Mouse (Mus musculus): ENCODE measurements around the gene Trp53bp2. TPM values are rescaled to one million over a fixed set of nuclear protein-coding genes. Genes with fewer than 3 reads are reported as not detected.

Trp53bp2 gene
- polyA plus RNA-seq, 1 experiment from 2014 or later = 35.7 TPM

DNA sequence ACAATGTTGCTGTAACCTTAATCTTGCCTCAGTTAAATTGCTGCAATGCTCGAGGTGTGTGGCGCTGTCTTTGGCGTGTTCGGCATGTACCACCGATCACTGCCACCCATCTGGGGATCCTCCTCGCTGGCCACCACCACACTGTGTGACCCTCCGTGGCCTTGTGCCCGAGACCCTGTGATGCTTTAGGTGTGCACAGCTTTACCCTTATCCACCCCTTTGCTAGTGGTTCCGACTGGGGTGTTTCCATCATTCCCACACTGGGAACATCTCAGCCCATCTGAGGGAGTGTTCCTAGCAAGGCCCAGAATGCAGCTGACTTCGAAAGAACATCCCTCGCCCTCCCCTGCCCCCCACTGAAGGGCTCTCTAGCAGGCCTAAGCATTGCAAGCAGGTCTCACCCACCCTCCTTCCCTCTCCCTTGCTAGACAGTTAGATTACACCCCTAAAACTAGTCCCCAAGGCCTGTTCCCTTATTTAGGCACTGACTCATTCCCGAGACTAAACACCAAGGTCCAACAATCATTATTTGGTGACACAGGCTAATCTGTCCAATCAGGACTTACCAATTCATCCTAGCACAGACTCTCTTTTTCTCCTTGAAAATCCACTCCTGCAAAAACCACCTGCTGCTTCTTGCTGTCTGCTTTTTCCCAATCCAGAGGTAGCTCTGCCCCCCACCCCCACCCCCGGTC, 94.4 kb downstream of the Trp53bp2 start:
- Histone ChIP-seq H3K4me1 (replicated peaks; ENCODE audit: control insufficient read depth, insufficient read depth, low read length) (0 out of 2 replicates have a peak, but pooled peaks cover 3% of the 10 kb centered on the region), H3K9me3 (ENCODE audit: control insufficient read depth, low read length) (no peaks in the 10 kb centered on the region), H3K4me3 (ENCODE audit: low read depth, low read length) (no peak overlapping the region), H3K27me3 (ENCODE audit: control insufficient read depth, insufficient read depth, low read length) (no peaks in the 10 kb centered on the region), H3K4me2 (ENCODE audit: low read depth, low read length, severe bottlenecking) (no peak overlapping the region), H3K9ac (ENCODE audit: low read length) (no peak overlapping the region), H3K27ac (ENCODE audit: low read depth, low read length) (no peak overlapping the region), H3K36me3 (ENCODE audit: control insufficient read depth, insufficient read depth, low read length) (no peaks in the 10 kb centered on the region)
- DNase-seq (ENCODE audit: low spot score) (no peak), ATAC-seq (replicated peaks; ENCODE audit: low FRiP score) (no peak)
- WGBS = 83% methylated on average over 13 of the region's 13 CpGs

DNA sequence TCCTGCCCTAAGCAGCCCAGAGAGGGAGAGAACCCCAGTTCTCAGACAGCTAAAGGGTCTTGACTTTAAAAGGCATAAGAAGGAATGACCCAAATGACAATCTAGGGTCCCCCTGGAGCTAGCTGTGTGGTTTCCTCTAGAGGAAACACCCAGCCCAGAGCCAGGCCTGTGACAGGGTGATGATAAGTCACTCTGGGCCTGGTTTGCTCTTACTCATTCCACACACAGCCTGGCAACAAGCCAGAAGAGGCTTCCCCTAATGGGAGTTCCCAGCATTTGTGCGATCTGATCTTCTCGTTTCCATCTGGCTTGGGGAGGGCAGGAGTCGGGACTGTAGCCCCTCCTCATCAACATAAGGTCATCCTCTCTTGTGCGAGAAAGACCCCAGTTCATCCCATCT, 95.3 kb downstream of the Trp53bp2 start:
- no peak overlapping the region for H3K4me3 ChIP-seq (ENCODE audit: low read depth, low read length)
- H3K27ac ChIP-seq (ENCODE audit: low read depth, low read length) = no peak overlapping the region
- DNase-seq (ENCODE audit: low spot score) (no peak), ATAC-seq (replicated peaks; ENCODE audit: low FRiP score) (no peak)
- H3K4me2 ChIP-seq (ENCODE audit: low read depth, low read length, severe bottlenecking) = no peak overlapping the region
- no peaks in the 10 kb centered on the region for H3K9me3 ChIP-seq (ENCODE audit: control insufficient read depth, low read length)
- no peaks in the 10 kb centered on the region for H3K36me3 ChIP-seq (ENCODE audit: control insufficient read depth, insufficient read depth, low read length)
- H3K4me1 ChIP-seq (replicated peaks; ENCODE audit: control insufficient read depth, insufficient read depth, low read length) = 0 out of 2 replicates have a peak, but pooled peaks cover 3% of the 10 kb centered on the region
- 42% methylated on average over 4 of the region's 4 CpGs for WGBS
- H3K27me3 ChIP-seq (ENCODE audit: control insufficient read depth, insufficient read depth, low read length) = no peaks in the 10 kb centered on the region
- H3K9ac ChIP-seq (ENCODE audit: low read length) = no peak overlapping the region

GRCm38 (mm10) chr1:182505291-182505690, 96.3 kb downstream of the Trp53bp2 start:
- H3K9ac ChIP-seq (ENCODE audit: low read length) = no peak overlapping the region
- WGBS = 93% methylated on average over 3 of the region's 3 CpGs
- no peak for DNase-seq (ENCODE audit: low spot score)
- no peak for ATAC-seq (replicated peaks; ENCODE audit: low FRiP score)
- no peaks in the 10 kb centered on the region; the same call in 1 of the 2 replicates for H3K36me3 ChIP-seq (ENCODE audit: control insufficient read depth, insufficient read depth, low read length)
- no peaks in the 10 kb centered on the region for H3K9me3 ChIP-seq (ENCODE audit: control insufficient read depth, low read length)
- H3K4me2 ChIP-seq (ENCODE audit: low read depth, low read length, severe bottlenecking) = no peak overlapping the region
- 0 out of 2 replicates have a peak, but pooled peaks cover 3% of the 10 kb centered on the region for H3K4me1 ChIP-seq (replicated peaks; ENCODE audit: control insufficient read depth, insufficient read depth, low read length)
- no peak overlapping the region for H3K27ac ChIP-seq (ENCODE audit: low read depth, low read length)
- H3K4me3 ChIP-seq (ENCODE audit: low read depth, low read length) = no peak overlapping the region
- H3K27me3 ChIP-seq (ENCODE audit: control insufficient read depth, insufficient read depth, low read length) = no peaks in the 10 kb centered on the region

- 68% methylated on average over 7 of the region's 7 CpGs for WGBS
- Histone ChIP-seq H3K4me2 (ENCODE audit: low read depth, low read length, severe bottlenecking) (no peak overlapping the region), H3K4me3 (ENCODE audit: low read depth, low read length) (no peak overlapping the region), H3K9ac (ENCODE audit: low read length) (no peak overlapping the region), H3K27me3 (ENCODE audit: control insufficient read depth, insufficient read depth, low read length) (no peaks in the 10 kb centered on the region), H3K36me3 (ENCODE audit: control insufficient read depth, insufficient read depth, low read length) (no peaks in the 10 kb centered on the region; the same call in 1 of the 2 replicates), H3K4me1 (replicated peaks; ENCODE audit: control insufficient read depth, insufficient read depth, low read length) (0 out of 2 replicates have a peak, but pooled peaks cover 3% of the 10 kb centered on the region), H3K27ac (ENCODE audit: low read depth, low read length) (no peak overlapping the region), H3K9me3 (ENCODE audit: control insufficient read depth, low read length) (no peaks in the 10 kb centered on the region)
- DNase-seq (ENCODE audit: low spot score) (no peak), ATAC-seq (replicated peaks; ENCODE audit: low FRiP score) (no peak)
These were observed 97.4 kb downstream of the Trp53bp2 start for GRCm38 (mm10) chr1:182506229-182506986.

GRCm38 (mm10) chr1:182509110-182509797, 100.3 kb downstream of the Trp53bp2 start:
- Histone ChIP-seq H3K27me3 (ENCODE audit: control insufficient read depth, insufficient read depth, low read length) (no peaks in the 10 kb centered on the region), H3K4me3 (ENCODE audit: low read depth, low read length) (no peak overlapping the region), H3K4me2 (ENCODE audit: low read depth, low read length, severe bottlenecking) (no peak overlapping the region), H3K36me3 (ENCODE audit: control insufficient read depth, insufficient read depth, low read length) (no peaks in the 10 kb centered on the region; the same call in 1 of the 2 replicates), H3K9me3 (ENCODE audit: control insufficient read depth, low read length) (no peaks in the 10 kb centered on the region), H3K27ac (ENCODE audit: low read depth, low read length) (no peak overlapping the region), H3K4me1 (replicated peaks; ENCODE audit: control insufficient read depth, insufficient read depth, low read length) (0 out of 2 replicates have a peak, but pooled peaks cover 3% of the 10 kb centered on the region), H3K9ac (ENCODE audit: low read length) (no peak overlapping the region)
- 76% methylated on average over 10 of the region's 10 CpGs for WGBS
- no peak for ATAC-seq (replicated peaks; ENCODE audit: low FRiP score)
- DNase-seq (ENCODE audit: low spot score) = peak; percentile 37

DNA sequence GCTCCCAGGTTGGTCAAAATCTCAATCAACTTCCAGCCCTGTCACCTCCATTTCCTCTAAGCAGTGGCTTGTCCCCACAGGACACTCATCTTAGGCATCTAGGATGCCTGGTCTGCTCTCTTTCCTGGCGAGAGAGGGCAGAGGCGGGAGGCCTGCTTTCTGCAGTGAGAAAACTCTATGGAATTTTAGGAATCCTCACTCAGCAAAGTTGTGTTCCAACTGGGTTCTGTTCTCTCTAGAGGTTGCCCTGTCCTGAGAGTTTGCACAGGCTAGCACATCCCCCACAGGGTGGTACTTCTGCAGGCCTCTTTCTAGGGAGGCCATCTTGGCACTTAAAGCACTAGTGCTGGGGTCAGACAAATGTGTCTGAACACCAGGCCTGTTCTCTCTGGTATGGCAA, 102.1 kb downstream of the Trp53bp2 start:
- no peaks in the 10 kb centered on the region for H3K4me1 ChIP-seq (replicated peaks; ENCODE audit: control insufficient read depth, insufficient read depth, low read length)
- H3K9ac ChIP-seq (ENCODE audit: low read length) = no peak overlapping the region
- H3K27me3 ChIP-seq (ENCODE audit: control insufficient read depth, insufficient read depth, low read length) = no peaks in the 10 kb centered on the region
- no peak for ATAC-seq (replicated peaks; ENCODE audit: low FRiP score)
- no peak overlapping the region for H3K4me3 ChIP-seq (ENCODE audit: low read depth, low read length)
- H3K9me3 ChIP-seq (ENCODE audit: control insufficient read depth, low read length) = no peaks in the 10 kb centered on the region
- no peak overlapping the region for H3K27ac ChIP-seq (ENCODE audit: low read depth, low read length)
- DNase-seq (ENCODE audit: low spot score) = no peak
- no peak overlapping the region for H3K4me2 ChIP-seq (ENCODE audit: low read depth, low read length, severe bottlenecking)
- H3K36me3 ChIP-seq (ENCODE audit: control insufficient read depth, insufficient read depth, low read length) = no peaks in the 10 kb centered on the region; the same call in 1 of the 2 replicates
- 78% methylated on average over 2 of the region's 2 CpGs for WGBS

GRCm38 (mm10) chr1:182511778-182512177, 102.8 kb downstream of the Trp53bp2 start:
- Histone ChIP-seq H3K4me1 (replicated peaks; ENCODE audit: control insufficient read depth, insufficient read depth, low read length) (no peaks in the 10 kb centered on the region), H3K4me3 (ENCODE audit: low read depth, low read length) (no peak overlapping the region), H3K9me3 (ENCODE audit: control insufficient read depth, low read length) (no peaks in the 10 kb centered on the region), H3K36me3 (ENCODE audit: control insufficient read depth, insufficient read depth, low read length) (no peaks in the 10 kb centered on the region; the same call in 1 of the 2 replicates), H3K27ac (ENCODE audit: low read depth, low read length) (no peak overlapping the region), H3K4me2 (ENCODE audit: low read depth, low read length, severe bottlenecking) (no peak overlapping the region), H3K27me3 (ENCODE audit: control insufficient read depth, insufficient read depth, low read length) (no peaks in the 10 kb centered on the region), H3K9ac (ENCODE audit: low read length) (no peak overlapping the region)
- DNase-seq (ENCODE audit: low spot score) = no peak
- ATAC-seq (replicated peaks; ENCODE audit: low FRiP score) = no peak
- WGBS = 74% methylated on average over 8 of the region's 8 CpGs

Data from forebrain, embryonic 11.5 days (tissue).